Mouse (Mus musculus): ENCODE results near the gene Arhgef28. TPM values are rescaled to one million over a fixed set of nuclear protein-coding genes. Genes with fewer than 3 reads are reported as not detected.

The Arhgef28 gene
- total and polyA plus RNA-seq, 3 experiments: not detected

- Histone ChIP-seq H3K27ac (ENCODE audit: control insufficient read depth, low read depth, low read length) (no peak overlapping the region), H3K79me2 (ENCODE audit: control insufficient read depth, insufficient read depth, low read length, poor library complexity) (no peaks in the 10 kb centered on the region), H3K4me1 (ENCODE audit: control insufficient read depth in 1 of 2, insufficient read depth in 2 of 2, low read length in 2 of 2) (no peaks in the 10 kb centered on the region; a peak in 1 of 4 replicates), H3K4me3 (ENCODE audit: control insufficient read depth in 1 of 2, insufficient read depth in 1 of 2, low read depth in 2 of 2, low read length in 2 of 2) (no peak overlapping the region), H3K36me3 (ENCODE audit: control insufficient read depth in 1 of 2, insufficient read depth in 2 of 2, low read length in 2 of 2) (no peaks in the 10 kb centered on the region), H3K9ac (ENCODE audit: control insufficient read depth, low read depth, low read length, poor library complexity, severe bottlenecking) (no peak overlapping the region), H3K9me3 (replicated peaks; ENCODE audit: insufficient read depth, low read length) (no peaks in the 10 kb centered on the region), H3K27me3 (ENCODE audit: control insufficient read depth in 1 of 2, insufficient read depth in 2 of 2, low read length in 2 of 2) (no peaks in the 10 kb centered on the region; a peak in 1 of 4 replicates)
- no peak for DNase-seq (ENCODE audit: low read depth, low spot score)
- TF ChIP-seq EP300 (IDR thresholded peaks at IDR 0.05; ENCODE audit: low read depth in 1 of 2, low read length in 2 of 2): no peak
- TF ChIP-seq UBTF (IDR thresholded peaks at IDR 0.05; ENCODE audit: borderline replicate concordance, insufficient read depth, low read depth, low read length): no peak
Measured at GRCm38 (mm10) chr13:98118291-98118690, 87.9 kb downstream of the Arhgef28 start.

GRCm38 (mm10) chr13:98117566-98118254, 88.5 kb downstream of the Arhgef28 start:
- no peaks in the 10 kb centered on the region for H3K79me2 ChIP-seq (ENCODE audit: control insufficient read depth, insufficient read depth, low read length, poor library complexity)
- DNase-seq (ENCODE audit: low read depth, low spot score): no peak
- TF ChIP-seq POLR2AphosphoS2 (IDR thresholded peaks at IDR 0.05; ENCODE audit: low read length) (no peak), ZKSCAN1 (IDR thresholded peaks at IDR 0.05; ENCODE audit: low read depth, low read length) (no peak), MEF2A (IDR thresholded peaks at IDR 0.05; ENCODE audit: extremely low read depth, insufficient replicate concordance, low read depth, low read length, poor library complexity, severe bottlenecking) (no peak), GABPA (IDR thresholded peaks at IDR 0.05; ENCODE audit: low read depth, low read length) (no peak), EP300 (IDR thresholded peaks at IDR 0.05; ENCODE audit: low read depth in 1 of 2, low read length in 2 of 2) (no peak), ELF1 (IDR thresholded peaks at IDR 0.05; ENCODE audit: low read depth, low read length) (no peak), JUND (IDR thresholded peaks at IDR 0.05; ENCODE audit: low read depth, low read length) (no peak), MAZ (IDR thresholded peaks at IDR 0.05; ENCODE audit: low read depth, low read length) (no peak), CTCF (IDR thresholded peaks at IDR 0.05 in 2 of 3, conservative IDR thresholded peaks at IDR 0.05 in 1 of 3; ENCODE audit: control insufficient read depth in 1 of 3, insufficient read depth in 1 of 3, low read depth in 2 of 3, low read length in 3 of 3, poor library complexity in 1 of 3, severe bottlenecking in 1 of 3) (no peak), ZMIZ1 (IDR thresholded peaks at IDR 0.05; ENCODE audit: low read depth, low read length) (no peak), E2F4 (IDR thresholded peaks at IDR 0.05; ENCODE audit: borderline replicate concordance, low read depth, low read length) (no peak), ZC3H11A (IDR thresholded peaks at IDR 0.05; ENCODE audit: low read depth, low read length) (no peak), NELFE (IDR thresholded peaks at IDR 0.05; ENCODE audit: low read depth, low read length) (no peak), TAL1 (IDR thresholded peaks at IDR 0.05; ENCODE audit: low read length) (no peak), NRF1 (IDR thresholded peaks at IDR 0.05; ENCODE audit: insufficient read depth, low read depth, low read length, poor library complexity, severe bottlenecking) (no peak), BHLHE40 (IDR thresholded peaks at IDR 0.05; ENCODE audit: borderline replicate concordance, low read depth, low read length) (no peak), TCF12 (IDR thresholded peaks at IDR 0.05; ENCODE audit: low read depth, low read length) (no peak)
- H3K27ac ChIP-seq (ENCODE audit: control insufficient read depth, low read depth, low read length): no peak overlapping the region
- no peak overlapping the region for H3K4me3 ChIP-seq (ENCODE audit: control insufficient read depth in 1 of 2, insufficient read depth in 1 of 2, low read depth in 2 of 2, low read length in 2 of 2)
- no peak overlapping the region for H3K9ac ChIP-seq (ENCODE audit: control insufficient read depth, low read depth, low read length, poor library complexity, severe bottlenecking)
- no peaks in the 10 kb centered on the region; a peak in 1 of 4 replicates for H3K27me3 ChIP-seq (ENCODE audit: control insufficient read depth in 1 of 2, insufficient read depth in 2 of 2, low read length in 2 of 2)
- no peaks in the 10 kb centered on the region for H3K36me3 ChIP-seq (ENCODE audit: control insufficient read depth in 1 of 2, insufficient read depth in 2 of 2, low read length in 2 of 2)
- H3K9me3 ChIP-seq (replicated peaks; ENCODE audit: insufficient read depth, low read length): no peaks in the 10 kb centered on the region
- no peaks in the 10 kb centered on the region; a peak in 1 of 4 replicates for H3K4me1 ChIP-seq (ENCODE audit: control insufficient read depth in 1 of 2, insufficient read depth in 2 of 2, low read length in 2 of 2)
